Mouse (Mus musculus): ENCODE results near the gene Prickle2.

Gene Prickle2

GRCm38 (mm10) chr6:92509712-92510111 is 196.2 kb downstream of the Prickle2 start:
- no peak for DNase-seq

DNA sequence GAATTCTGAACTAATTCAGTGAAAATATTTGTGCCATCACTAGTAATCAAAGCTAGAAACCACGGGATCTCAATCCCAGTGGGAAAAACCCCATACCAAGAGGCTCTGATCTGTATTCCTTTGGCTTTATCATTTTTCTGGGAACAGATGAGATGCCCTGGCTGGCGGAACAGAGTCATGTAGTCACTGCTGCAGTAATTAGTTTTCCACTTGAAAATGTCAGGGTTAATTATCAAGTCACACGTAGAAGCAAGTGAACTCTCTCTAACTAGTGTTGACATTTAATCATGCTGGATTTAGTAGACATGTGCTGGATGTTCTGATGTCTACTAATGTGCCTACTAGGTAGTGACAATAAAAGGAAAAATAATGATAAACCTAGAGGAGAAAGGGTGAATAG is 199.7 kb downstream of the Prickle2 start:
- no peak for DNase-seq

DNA sequence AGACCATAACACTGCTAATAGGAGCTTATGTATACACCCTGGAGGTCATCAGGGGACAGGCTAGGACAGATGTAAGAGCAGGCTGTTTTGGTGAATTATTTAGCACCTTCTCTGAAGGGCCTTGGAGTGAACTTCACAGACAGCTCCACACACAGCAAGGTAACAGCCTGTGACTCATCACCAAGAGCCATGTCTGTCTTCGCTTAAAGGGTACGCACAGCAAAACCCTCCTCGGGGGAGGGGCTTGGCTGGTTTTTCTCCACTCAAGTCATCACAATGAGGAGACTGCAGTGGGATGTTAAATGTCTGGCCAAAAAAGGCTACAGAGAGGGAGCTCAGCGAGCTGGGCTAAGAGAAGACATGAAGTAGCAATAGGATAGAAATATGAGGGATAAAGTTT is 206.5 kb downstream of the Prickle2 start:
- DNase-seq = no peak

- no peak for DNase-seq
These were observed 207.4 kb downstream of the Prickle2 start for GRCm38 (mm10) chr6:92498574-92498973.

DNA sequence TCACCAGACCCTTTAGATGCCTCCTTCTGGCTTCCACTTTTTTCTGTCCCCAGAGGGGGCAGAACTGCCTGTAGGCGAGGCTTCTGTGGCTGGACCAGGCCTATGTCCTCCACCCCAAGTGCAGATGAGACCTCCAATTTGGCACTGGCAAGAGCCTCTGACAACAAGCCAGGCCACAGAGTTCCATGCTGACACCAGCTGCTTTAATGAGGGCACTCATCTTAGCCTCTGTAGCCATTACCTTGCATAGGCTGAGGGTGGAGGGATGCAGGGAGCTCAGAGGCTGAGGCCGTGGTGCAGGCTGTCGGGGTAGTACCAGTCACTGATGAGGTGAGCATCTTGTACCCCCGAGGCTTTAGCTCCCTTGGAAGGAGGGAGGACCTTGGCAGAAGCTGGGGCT is 208.7 kb downstream of the Prickle2 start:
- DNase-seq = no peak

GRCm38 (mm10) chr6:92495500-92495899 is 210.5 kb downstream of the Prickle2 start:
- DNase-seq = no peak

DNA sequence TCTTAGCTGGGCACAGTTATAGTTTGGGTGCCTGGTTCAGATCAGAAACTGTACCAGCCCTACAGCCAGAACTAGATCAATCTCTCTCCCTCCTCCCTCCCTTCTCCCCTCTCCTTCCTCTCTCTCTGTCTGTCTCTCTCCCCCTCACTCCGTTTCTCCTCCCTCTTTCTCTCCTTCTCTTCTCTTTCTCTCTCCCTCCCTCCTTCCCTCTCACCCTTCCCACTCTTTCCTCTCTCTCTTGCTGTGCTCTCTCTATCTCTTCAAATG is 224.3 kb downstream of the Prickle2 start:
- DNase-seq = no peak

- no peak for DNase-seq
These were observed 224.8 kb downstream of the Prickle2 start for GRCm38 (mm10) chr6:92480941-92481689.

DNA sequence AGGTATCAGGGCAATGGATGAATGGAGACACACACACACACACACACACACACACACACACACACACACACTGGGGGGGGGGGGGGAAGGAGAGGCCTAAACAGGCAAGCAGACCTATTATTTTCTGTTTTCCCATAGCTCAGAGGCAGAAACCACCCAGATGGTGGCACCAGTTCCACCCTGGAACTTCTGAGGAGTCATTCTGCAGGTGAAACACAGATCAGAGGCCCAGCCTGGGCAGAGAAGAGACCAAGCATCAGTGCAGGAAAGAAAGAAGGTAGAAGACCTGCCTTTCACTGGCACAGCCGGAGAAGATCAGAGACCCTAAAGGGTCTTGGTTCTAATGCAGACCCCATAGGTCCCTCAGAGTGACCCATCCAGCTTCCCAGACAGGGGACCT is 227.3 kb downstream of the Prickle2 start:
- no peak for DNase-seq

GRCm38 (mm10) chr6:92477621-92478020 is 228.3 kb downstream of the Prickle2 start:
- no peak for DNase-seq

GRCm38 (mm10) chr6:92469456-92469855 is 236.5 kb downstream of the Prickle2 start:
- DNase-seq = no peak

GRCm38 (mm10) chr6:92468892-92469291 is 237.1 kb downstream of the Prickle2 start:
- no peak for DNase-seq

- DNase-seq = no peak
These were observed 237.6 kb downstream of the Prickle2 start for GRCm38 (mm10) chr6:92468383-92468791.

DNA sequence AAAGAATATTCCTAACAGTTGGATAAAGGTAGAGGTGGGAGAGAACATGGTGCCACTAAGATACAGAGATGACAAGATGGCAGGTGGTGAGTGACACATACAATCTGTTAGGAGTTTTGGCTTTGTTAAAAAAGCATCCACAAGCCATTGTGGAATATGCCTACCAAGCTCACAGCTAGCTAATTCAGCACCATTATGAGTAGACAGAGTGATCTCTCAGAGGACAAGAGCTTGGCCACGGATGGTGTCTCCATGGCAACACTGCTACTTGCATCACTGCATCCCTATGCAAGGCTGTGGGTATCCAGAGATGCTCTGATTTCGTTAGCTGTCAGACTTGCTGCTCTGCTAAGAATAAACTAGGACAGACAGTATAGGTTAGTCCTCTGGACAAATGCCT is 238.6 kb downstream of the Prickle2 start:
- DNase-seq = no peak

DNA sequence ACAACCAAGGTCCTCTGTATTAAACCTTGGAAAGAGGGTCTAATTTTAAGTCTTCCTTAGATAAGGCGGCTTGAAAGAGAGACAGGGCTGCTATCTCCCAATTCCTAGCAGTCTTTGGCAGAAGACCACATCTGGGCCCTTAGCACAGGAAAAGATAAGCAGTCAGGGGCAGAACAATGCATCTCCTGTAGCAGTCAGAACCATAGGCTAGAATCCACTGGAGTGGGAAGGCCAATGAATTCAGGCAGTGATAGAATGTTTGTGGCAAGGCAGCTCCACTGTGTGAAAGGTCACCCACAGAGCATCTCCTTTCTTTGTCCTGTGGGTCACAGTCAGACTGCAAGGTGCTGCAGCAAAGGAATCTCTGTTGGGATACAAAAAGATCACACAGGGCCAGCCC is 240.3 kb downstream of the Prickle2 start:
- DNase-seq = no peak

DNA sequence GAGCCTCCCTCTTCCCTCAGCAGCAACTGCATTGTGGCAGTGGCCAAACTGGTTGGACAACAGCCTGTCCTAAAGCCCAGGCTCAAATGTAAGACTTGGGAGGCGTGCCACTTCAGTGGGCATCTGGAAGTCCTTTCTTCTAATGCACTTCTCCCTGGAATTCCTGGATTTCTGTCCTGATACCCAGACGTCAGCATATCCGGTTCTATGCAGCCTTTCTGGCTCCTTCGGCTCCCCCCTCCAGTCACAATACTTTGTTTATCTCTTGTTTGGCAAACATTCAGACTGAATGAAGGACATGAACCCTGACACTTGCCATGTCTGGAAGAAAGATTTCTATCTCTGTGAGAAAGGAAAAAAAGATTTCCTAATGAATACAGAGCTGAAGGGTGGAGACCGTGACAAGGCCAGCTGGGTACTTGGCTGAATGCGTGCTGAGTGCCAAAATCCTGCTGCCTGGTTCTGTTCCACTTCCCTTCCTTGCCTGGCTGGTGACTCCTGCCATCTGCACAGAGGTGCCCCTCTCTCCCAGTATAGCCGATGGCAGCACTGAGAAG is 241.1 kb downstream of the Prickle2 start:
- DNase-seq = no peak

DNA sequence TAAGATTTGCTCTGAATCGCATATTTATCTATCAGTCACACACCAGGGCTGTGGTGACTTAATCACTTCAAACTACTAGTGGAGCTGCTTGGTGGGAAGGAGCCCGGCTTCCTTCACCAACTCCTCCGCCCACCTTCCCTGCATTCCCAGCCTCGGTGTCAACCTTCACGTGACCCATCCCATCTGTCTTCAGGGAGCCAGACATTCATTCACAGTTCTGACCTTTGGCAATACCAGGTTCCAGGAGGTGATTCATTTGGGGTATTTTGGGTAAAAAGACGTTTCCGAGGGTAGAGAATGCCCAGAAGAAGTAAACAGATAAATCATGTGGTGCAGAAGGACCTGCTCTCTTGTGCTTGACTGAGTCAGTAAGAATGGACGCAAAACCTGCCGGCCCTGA is 242.2 kb downstream of the Prickle2 start:
- DNase-seq = no peak

GRCm38 (mm10) chr6:92460750-92461149 is 245.2 kb downstream of the Prickle2 start:
- DNase-seq = no peak

- no peak for DNase-seq
These were observed 247.9 kb downstream of the Prickle2 start for GRCm38 (mm10) chr6:92458026-92458425.

GRCm38 (mm10) chr6:92451421-92451820 is 254.5 kb downstream of the Prickle2 start:
- no peak for DNase-seq

DNA sequence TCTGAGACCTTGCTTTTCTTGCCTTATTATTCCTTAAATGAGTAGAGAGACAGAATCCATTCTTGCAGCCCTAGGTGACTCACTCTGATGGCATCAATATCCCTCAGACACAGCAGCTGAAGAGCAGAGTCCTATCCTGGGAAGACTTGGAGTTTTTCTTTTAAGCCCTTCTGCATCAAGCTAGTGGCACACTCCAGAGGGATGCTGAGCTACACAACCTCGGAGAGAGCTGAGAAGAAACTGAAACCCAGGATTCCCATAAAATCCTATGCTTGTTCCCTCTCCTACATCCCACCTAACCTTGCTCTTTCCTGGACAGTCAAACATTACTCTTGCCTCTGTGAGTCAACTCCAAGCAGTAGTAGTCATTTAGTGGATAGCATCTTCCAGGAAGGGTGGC is 256.0 kb downstream of the Prickle2 start:
- no peak for DNase-seq

DNA sequence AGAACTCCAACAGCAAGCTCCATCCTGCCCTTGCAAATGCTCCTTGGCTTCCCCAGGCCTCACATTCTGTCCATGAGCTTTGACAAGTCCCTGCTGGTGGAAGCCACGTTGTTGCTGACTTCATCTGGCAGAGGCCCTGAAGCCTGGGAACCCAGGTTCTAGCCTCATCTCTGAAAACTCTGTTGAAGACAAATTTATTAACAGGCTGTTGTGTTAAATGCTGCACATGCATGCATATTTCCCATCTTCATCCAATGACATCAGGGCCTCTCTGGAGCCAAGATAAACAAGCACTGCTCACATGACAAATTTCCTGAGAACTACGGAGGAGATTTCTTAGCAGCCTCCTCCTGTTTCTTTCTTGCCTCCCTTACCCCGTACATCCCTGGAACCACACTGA is 259.3 kb downstream of the Prickle2 start:
- DNase-seq = no peak

DNA sequence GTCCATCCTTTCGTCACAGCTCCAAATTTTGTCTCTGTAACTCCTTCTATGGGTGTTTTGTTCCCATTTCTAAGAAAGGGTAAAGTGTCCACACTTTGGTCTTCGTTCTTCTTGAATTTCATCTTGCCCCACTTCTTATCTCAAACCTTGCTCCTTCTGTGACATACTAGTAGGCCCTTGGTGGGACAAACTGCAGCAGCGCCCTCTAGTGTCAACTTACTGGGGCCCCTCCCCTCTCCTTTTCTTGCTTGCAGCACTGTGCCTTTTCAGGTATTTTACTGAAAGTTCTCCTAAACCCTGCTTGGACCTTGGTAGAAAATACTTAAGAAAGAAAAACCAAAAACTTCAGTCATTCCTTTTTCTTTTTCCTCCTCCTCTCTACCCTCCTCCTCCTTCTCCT is 264.8 kb downstream of the Prickle2 start:
- DNase-seq = peak; percentile 9

- no peak for DNase-seq
These were observed 265.7 kb downstream of the Prickle2 start for GRCm38 (mm10) chr6:92440251-92440650.

DNA sequence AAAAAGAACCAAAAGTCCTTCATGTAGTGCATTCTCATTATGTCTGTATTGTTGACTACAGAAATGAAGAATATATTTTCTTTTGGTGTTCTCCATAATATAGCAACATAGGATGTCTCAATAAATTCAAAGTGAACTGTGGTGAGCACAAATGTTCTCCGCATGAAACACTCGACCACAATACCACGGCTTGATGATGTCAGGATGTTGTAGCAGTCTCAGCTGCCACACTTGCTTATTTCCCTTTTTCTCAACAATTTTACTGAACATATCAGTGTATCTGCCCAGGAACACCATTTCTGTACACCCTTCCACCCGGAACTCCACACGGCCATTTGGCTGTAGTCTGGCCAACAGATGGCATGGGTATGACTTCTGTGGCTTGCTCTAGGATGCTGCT is 273.8 kb downstream of the Prickle2 start:
- DNase-seq = no peak

All from thymus, postnatal 25 days (tissue).